35 mouse cellular contexts compared by ENCODE assay signal in genomic region chr3:145248040-145248439, GRCm38 (mm10). TPM values are rescaled to one million over a fixed set of nuclear protein-coding genes. Genes with fewer than 3 reads are reported as not detected.
"Had no signal": no experiment of that assay in that cellular context is flagged by ENCODE, and none has a peak within 500 bp of the region (broad histone marks: within the 10 kb centered on the region; RNA-seq: fewer than 3 reads in every experiment).

No protein-coding gene starts in this region.

- H3K36me3 ChIP-seq: heart, embryonic 12.5 days; heart, embryonic 13.5 days; heart, embryonic 15.5 days; hindbrain, embryonic 10.5 days; hindbrain, embryonic 12.5 days; hindbrain, embryonic 15.5 days; intestine, embryonic 15.5 days; kidney, embryonic 15.5 days had no signal

- H3K9ac ChIP-seq: heart, embryonic 12.5 days; heart, embryonic 13.5 days; heart, embryonic 15.5 days; hindbrain, embryonic 12.5 days; hindbrain, embryonic 14.5 days; hindbrain, embryonic 15.5 days; intestine, embryonic 15.5 days; kidney, embryonic 15.5 days had no signal

- ATAC-seq: hindbrain, embryonic 16.5 days; hindbrain, postnatal 0 days; inflammation-experienced regulatory T-cells, adult 6 months; intestine, embryonic 15.5 days; intestine, embryonic 16.5 days; intestine, postnatal 0 days had no signal

- H3K9me3 ChIP-seq: heart, embryonic 12.5 days; heart, embryonic 13.5 days; heart, embryonic 15.5 days; hindbrain, embryonic 10.5 days; hindbrain, embryonic 12.5 days; hindbrain, embryonic 15.5 days; intestine, embryonic 15.5 days; kidney, embryonic 15.5 days had no signal

- H3K27ac ChIP-seq: heart, embryonic 13.5 days; heart, embryonic 15.5 days; hindbrain, embryonic 10.5 days; hindbrain, embryonic 12.5 days; hindbrain, embryonic 14.5 days; hindbrain, embryonic 15.5 days; hindbrain, postnatal 0 days; intestine, embryonic 15.5 days; kidney, embryonic 15.5 days; kidney, postnatal 0 days; layer of hippocampus, adult 2 months; left cerebral cortex, adult 2 months had no signal

- H3K4me1 ChIP-seq: heart, embryonic 12.5 days; heart, embryonic 13.5 days; heart, embryonic 15.5 days; hindbrain, embryonic 10.5 days; hindbrain, embryonic 12.5 days; hindbrain, embryonic 15.5 days; intestine, embryonic 15.5 days; kidney, embryonic 15.5 days had no signal

- DNase-seq: heart, postnatal 10 days; heart, postnatal 14 days; heart, postnatal 36 days; heart, postnatal 4 days; kidney, adult 11 months; kidney, adult 18-20 months; kidney, adult 2 months; kidney, adult 8-10 months; kidney, adult 9 months; kidney, postnatal 10 days; kidney, postnatal 14 days; kidney, postnatal 25 days; kidney, postnatal 36 days; kidney, postnatal 4 days; layer of hippocampus, adult 9-11 months; layer of hippocampus, postnatal 36 days had no signal

- H3K27me3 ChIP-seq: heart, embryonic 12.5 days; heart, embryonic 13.5 days; heart, embryonic 15.5 days; hindbrain, embryonic 12.5 days; hindbrain, embryonic 15.5 days; intestine, embryonic 15.5 days; kidney, embryonic 15.5 days had no signal

- H3K4me2 ChIP-seq: heart, embryonic 11.5 days; heart, embryonic 12.5 days; heart, embryonic 13.5 days; heart, embryonic 15.5 days; hindbrain, embryonic 12.5 days; hindbrain, embryonic 14.5 days; hindbrain, embryonic 15.5 days; intestine, embryonic 15.5 days; kidney, embryonic 15.5 days had no signal

- H3K4me3 ChIP-seq: heart, embryonic 12.5 days; heart, embryonic 13.5 days; heart, embryonic 15.5 days; hindbrain, embryonic 10.5 days; hindbrain, embryonic 12.5 days; hindbrain, embryonic 15.5 days; intestine, embryonic 15.5 days; kidney, embryonic 15.5 days; layer of hippocampus, adult 2 months; left cerebral cortex, adult 2 months had no signal

RNA-seq across cellular contexts. Expression of gene Col24a1, which starts 44.2 kb away (rescaled TPM):
- total RNA-seq: hematopoietic stem cell, adult 5-6 weeks had no signal
